Mouse (Mus musculus) naive thymus-derived CD4-positive, alpha-beta T cell, adult 5 months (primary cell): ENCODE measurements around the gene Olfr1283. TPM values are rescaled to one million over a fixed set of nuclear protein-coding genes. Genes with fewer than 3 reads are reported as not detected.

Experiments
- polyA plus RNA-seq: library from polyadenylated mRNA; unstranded; fragments of 100-300 nt; shearing (Covaris generic); gene quantifications from one replicate; pipeline ENCODE4 v1.2.1, GENCODE M21; 2017

Olfr1283 gene
- polyA plus RNA-seq = not detected

GRCm38 (mm10) chr2:111366490-111366889, at the start of gene Olfr1283:
Gene Olfr1283, plus strand, starts transcription at chr2:111366790.

GRCm38 (mm10) chr2:111326220-111326619, 40.4 kb upstream of the Olfr1283 start, which contains the start of gene Olfr1281:
Gene Olfr1281, plus strand, starts transcription at chr2:111326520.

GRCm38 (mm10) chr2:111335976-111336375, 30.6 kb upstream of the Olfr1283 start, which contains the start of gene Olfr1282:
Gene Olfr1282, minus strand, starts transcription at chr2:111336076.

GRCm38 (mm10) chr2:111375222-111375621, 8.6 kb downstream of the Olfr1283 start, which contains the start of gene Olfr1284:
Gene Olfr1284, plus strand, starts transcription at chr2:111375522.

Other genes with a start within 250 kb of the Olfr1283 start
- gene Gm15130, start 213.9 kb upstream of the Olfr1283 start, polyA plus RNA-seq = not detected
- gene 4930430A15Rik, start 137.2 kb upstream of the Olfr1283 start, polyA plus RNA-seq = not detected
- gene Olfr1275, start 131.5 kb upstream of the Olfr1283 start, polyA plus RNA-seq = not detected
- not detected for gene Olfr1276, start 112.3 kb upstream of the Olfr1283 start, polyA plus RNA-seq
- gene Olfr1277, start 92.7 kb upstream of the Olfr1283 start, polyA plus RNA-seq = 0.07 TPM
- gene Olfr1278, start 76.7 kb upstream of the Olfr1283 start, polyA plus RNA-seq = not detected
- not detected for gene Olfr1279, start 66.2 kb upstream of the Olfr1283 start, polyA plus RNA-seq
- not detected for gene Olfr1280, start 52.8 kb upstream of the Olfr1283 start, polyA plus RNA-seq
- gene Olfr1281, start 40.3 kb upstream of the Olfr1283 start, polyA plus RNA-seq = not detected
- not detected for gene Olfr1282, start 30.7 kb upstream of the Olfr1283 start, polyA plus RNA-seq
- gene Olfr1284, start 8.7 kb downstream of the Olfr1283 start, polyA plus RNA-seq = not detected
- not detected for gene Olfr1286, start 56.3 kb downstream of the Olfr1283 start, polyA plus RNA-seq
- gene Olfr1287, start 82.4 kb downstream of the Olfr1283 start, polyA plus RNA-seq = not detected
- gene Olfr1288, start 107.3 kb downstream of the Olfr1283 start, polyA plus RNA-seq = not detected
- not detected for gene Olfr1289, start 114.0 kb downstream of the Olfr1283 start, polyA plus RNA-seq
- gene Olfr1290, start 127.0 kb downstream of the Olfr1283 start, polyA plus RNA-seq = not detected
- gene Olfr1291-ps1, start 130.4 kb downstream of the Olfr1283 start, polyA plus RNA-seq = 0.10 TPM
- not detected for gene Olfr1293-ps, start 158.4 kb downstream of the Olfr1283 start, polyA plus RNA-seq
- not detected for gene Olfr1294, start 173.5 kb downstream of the Olfr1283 start, polyA plus RNA-seq
- not detected for gene Olfr1295, start 202.9 kb downstream of the Olfr1283 start, polyA plus RNA-seq